Comparison of ENCODE assay signal across 9 mouse cellular contexts in the genomic region with DNA sequence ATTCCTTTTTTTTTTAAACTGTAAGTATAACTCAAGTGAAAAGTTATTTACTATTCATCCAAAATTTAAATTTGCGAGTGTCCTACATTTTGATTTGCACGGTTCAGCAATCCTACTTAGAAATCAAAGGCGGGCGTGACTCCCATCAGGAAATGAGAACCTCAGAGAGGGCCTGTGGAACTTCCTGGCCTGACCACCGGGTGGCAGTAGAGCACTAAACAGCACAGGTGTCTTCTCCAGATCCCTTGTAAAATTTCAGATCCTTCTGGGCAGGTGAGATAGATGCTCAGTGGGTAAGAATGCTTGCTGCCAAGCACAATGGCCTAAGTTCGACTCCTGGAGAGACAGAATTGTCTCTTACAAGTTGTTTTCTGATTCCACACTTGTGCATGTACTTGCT. TPM values are rescaled to one million over a fixed set of nuclear protein-coding genes. Genes with fewer than 3 reads are reported as not detected.
DNase-seq lines count a peak whose midpoint lies in the region; ATAC-seq and TF ChIP-seq lines count a peak whose summit lies in the region.
"Had no signal": no experiment of that assay in that cellular context is flagged by ENCODE, and none has a peak within 500 bp of the region (broad histone marks: within the 10 kb centered on the region; RNA-seq: fewer than 3 reads in every experiment).

No protein-coding gene starts in this region.

- H3K9ac ChIP-seq in kidney, embryonic 14.5 days (ENCODE audit: low read depth, low read length): no peak overlapping the region
- no peak overlapping the region for H3K9ac ChIP-seq in limb, embryonic 14.5 days (ENCODE audit: low read depth, low read length, severe bottlenecking)
- no peak overlapping the region for H3K9ac ChIP-seq in neural tube, embryonic 15.5 days (replicated peaks)

- peak; percentile 58; the same call in 1 of the 2 replicates for ATAC-seq in kidney, embryonic 14.5 days (ENCODE audit: low FRiP score, low TSS enrichment)
- ATAC-seq in limb, embryonic 14.5 days (ENCODE audit: low FRiP score, low read depth): no peak
- ATAC-seq in neural tube, embryonic 15.5 days (ENCODE audit: low FRiP score): peak; percentile 55; the same call in 1 of the 2 replicates

- no peaks in the 10 kb centered on the region for H3K79me3 ChIP-seq in C2C12 (ENCODE audit: low read depth)

- no peaks in the 10 kb centered on the region for H3K9me3 ChIP-seq in kidney, embryonic 14.5 days (ENCODE audit: control insufficient read depth, low read length)
- no peaks in the 10 kb centered on the region for H3K9me3 ChIP-seq in limb, embryonic 14.5 days (ENCODE audit: control insufficient read depth, low read length)
- H3K9me3 ChIP-seq in neural tube, embryonic 15.5 days (replicated peaks): no peaks in the 10 kb centered on the region

- no peak overlapping the region for H3K4me2 ChIP-seq in kidney, embryonic 14.5 days (replicated peaks; ENCODE audit: low read depth, low read length)
- H3K4me2 ChIP-seq in limb, embryonic 14.5 days (replicated peaks; ENCODE audit: low read depth, low read length, severe bottlenecking): no peak overlapping the region
- H3K4me2 ChIP-seq in neural tube, embryonic 15.5 days: no peak overlapping the region

- peak; percentile 51 for TF ChIP-seq CTCF in C2C12 (IDR thresholded peaks at IDR 0.05; ENCODE audit: control insufficient read depth, insufficient read depth, insufficient read length)

- no peak overlapping the region for H3K27ac ChIP-seq in kidney, embryonic 14.5 days (ENCODE audit: low read depth, low read length)
- no peak overlapping the region for H3K27ac ChIP-seq in limb, embryonic 14.5 days (replicated peaks; ENCODE audit: low read depth, low read length)
- H3K27ac ChIP-seq in neural tube, embryonic 15.5 days (replicated peaks): no peak overlapping the region

- TF ChIP-seq POLR2A in limb, embryonic 14.5 days (IDR thresholded peaks at IDR 0.05; ENCODE audit: borderline replicate concordance, extremely low read depth, insufficient read depth, insufficient read length): no peak

- DNase-seq in adrenal gland, adult 2 months: peak; percentile 81
- DNase-seq in embryo, embryonic 10.5 days (ENCODE audit: low spot score): peak; percentile 86
- DNase-seq in gastrocnemius, postnatal 25 days: peak; percentile 50
- DNase-seq in limb, embryonic 14.5 days (ENCODE audit: low spot score): peak; percentile 80
- DNase-seq in testis, postnatal 10 days (ENCODE audit: low spot score): peak; percentile 95

- H3K4me3 ChIP-seq in C2C12 (ENCODE audit: insufficient read depth, poor library complexity, severe bottlenecking): no peak overlapping the region
- H3K4me3 ChIP-seq in kidney, embryonic 14.5 days (ENCODE audit: low read length): no peak overlapping the region
- H3K4me3 ChIP-seq in limb, embryonic 14.5 days (replicated peaks; ENCODE audit: low read length): no peak overlapping the region
- H3K4me3 ChIP-seq in neural tube, embryonic 15.5 days (replicated peaks): no peak overlapping the region
- H3K4me3 ChIP-seq: erythroblast, embryonic 14.5 days had no signal

- no peaks in the 10 kb centered on the region for H3K79me2 ChIP-seq in C2C12 (ENCODE audit: control insufficient read depth, insufficient read depth)

- H3K4me1 ChIP-seq in kidney, embryonic 14.5 days (ENCODE audit: control insufficient read depth, insufficient read depth, low read length): no peaks in the 10 kb centered on the region
- H3K4me1 ChIP-seq in limb, embryonic 14.5 days (ENCODE audit: control insufficient read depth, insufficient read depth, low read length): 0 out of 2 replicates have a peak, but pooled peaks cover 3% of the 10 kb centered on the region
- no peaks in the 10 kb centered on the region for H3K4me1 ChIP-seq in neural tube, embryonic 15.5 days

- H3ac ChIP-seq in C2C12 (ENCODE audit: control insufficient read depth, insufficient read length, low read depth): no peak overlapping the region

- no peaks in the 10 kb centered on the region for H3K36me3 ChIP-seq in C2C12 (ENCODE audit: control insufficient read depth, insufficient read depth)
- no peaks in the 10 kb centered on the region for H3K36me3 ChIP-seq in kidney, embryonic 14.5 days (ENCODE audit: control insufficient read depth, insufficient read depth, low read length)
- no peaks in the 10 kb centered on the region for H3K36me3 ChIP-seq in limb, embryonic 14.5 days (ENCODE audit: control insufficient read depth, insufficient read depth, low read length)
- H3K36me3 ChIP-seq in neural tube, embryonic 15.5 days: no peaks in the 10 kb centered on the region

- 18% methylated on average over 6 of the region's 6 CpGs for whole genome bisulfite sequencing in kidney, embryonic 14.5 days
- WGBS in limb, embryonic 14.5 days: 18% methylated on average over 6 of the region's 6 CpGs
- WGBS in neural tube, embryonic 15.5 days: 22% methylated on average over 6 of the region's 6 CpGs

- H3K27me3 ChIP-seq in C2C12 (ENCODE audit: control insufficient read depth, insufficient read depth, insufficient read length): no peaks in the 10 kb centered on the region
- H3K27me3 ChIP-seq in kidney, embryonic 14.5 days (ENCODE audit: control insufficient read depth, insufficient read depth, low read length): no peaks in the 10 kb centered on the region
- H3K27me3 ChIP-seq in limb, embryonic 14.5 days (ENCODE audit: control insufficient read depth, insufficient read depth, low read length): no peaks in the 10 kb centered on the region
- H3K27me3 ChIP-seq in neural tube, embryonic 15.5 days (replicated peaks): no peaks in the 10 kb centered on the region

TF ChIP-seq in C2C12, 6 proteins besides CTCF, POLR2A, EP300 and RAD21:
- TF ChIP-seq MYOD1 (IDR thresholded peaks at IDR 0.05; ENCODE audit: control insufficient read depth, insufficient read length, low read depth): no peak
- no peak for TF ChIP-seq CEBPB (IDR thresholded peaks at IDR 0.05; ENCODE audit: low read depth)
- no peak for TF ChIP-seq MYOG (IDR thresholded peaks at IDR 0.05; ENCODE audit: control insufficient read depth, extremely low read depth, insufficient read length)
- no peak for TF ChIP-seq USF1 (IDR thresholded peaks at IDR 0.05; ENCODE audit: low read depth)
- TF ChIP-seq MAX (IDR thresholded peaks at IDR 0.05): no peak
- no peak for TF ChIP-seq FOSL1 (IDR thresholded peaks at IDR 0.05; ENCODE audit: insufficient read depth, low read length, poor library complexity, severe bottlenecking)
TF ChIP-seq in C2C12: peak in this region for 0.

RNA-seq across cellular contexts. Expression of a gene that starts 15.3 kb away (rescaled TPM):
- 5.3 TPM for polyA plus RNA-seq in C2C12 (2012; fragmentation: generic; extraction: Trizol)
- 10 to 100 TPM; 16.6 to 20.5 TPM for total RNA-seq in adrenal gland, adult 2 months (2021)
- polyA plus RNA-seq in adrenal gland, adult 2 months (2012; rRNA removed): 2.7 and 4.4 TPM in 2 replicates
- 1 to 10 TPM; 4.7 to 4.8 TPM for total RNA-seq in gastrocnemius, postnatal 25 days (2021)
- 9.6 and 15.7 TPM in 2 replicates for polyA plus RNA-seq in kidney, embryonic 14.5 days (2014; fragmentation: Nextera tagmentation; extraction: Ambion mirVana)
- polyA plus RNA-seq in limb, embryonic 14.5 days (2012; rRNA removed): 12.5 and 12.8 TPM in 2 replicates
- polyA plus RNA-seq in limb, embryonic 14.5 days (2014; fragmentation: Nextera tagmentation; extraction: Ambion mirVana): 19.6 and 20.6 TPM in 2 replicates
- polyA plus RNA-seq in neural tube, embryonic 15.5 days (2015; fragmentation: Nextera tagmentation; extraction: Ambion mirVana): 7.3 and 8.7 TPM in 2 replicates

RNA-seq across cellular contexts. Expression of a gene that starts 26.9 kb away (rescaled TPM):
- polyA plus RNA-seq in C2C12 (2012; fragmentation: generic; extraction: Trizol): 6.8 TPM
- 10 to 100 TPM; 17.9 to 61.5 TPM for total RNA-seq in adrenal gland, adult 2 months (2021)
- polyA plus RNA-seq in adrenal gland, adult 2 months (2012; rRNA removed): 93.2 and 164 TPM in 2 replicates
- 1 to 10 TPM; 4.6 to 5.2 TPM for total RNA-seq in gastrocnemius, postnatal 25 days (2021)
- 18.3 and 22.9 TPM in 2 replicates for polyA plus RNA-seq in kidney, embryonic 14.5 days (2014; fragmentation: Nextera tagmentation; extraction: Ambion mirVana)
- 20.6 and 30.0 TPM in 2 replicates for polyA plus RNA-seq in limb, embryonic 14.5 days (2012; rRNA removed)
- 21.0 and 24.1 TPM in 2 replicates for polyA plus RNA-seq in limb, embryonic 14.5 days (2014; fragmentation: Nextera tagmentation; extraction: Ambion mirVana)
- polyA plus RNA-seq in neural tube, embryonic 15.5 days (2015; fragmentation: Nextera tagmentation; extraction: Ambion mirVana): 25.3 and 25.4 TPM in 2 replicates

RNA-seq across cellular contexts. Expression of a gene that starts 40.1 kb away (rescaled TPM):
- polyA plus RNA-seq in C2C12 (2012; fragmentation: generic; extraction: Trizol): not detected
- total RNA-seq in adrenal gland, adult 2 months (2021): not detected
- not detected in 2 replicates for polyA plus RNA-seq in adrenal gland, adult 2 months (2012; rRNA removed)
- not detected for total RNA-seq in gastrocnemius, postnatal 25 days (2021)
- polyA plus RNA-seq in kidney, embryonic 14.5 days (2014; fragmentation: Nextera tagmentation; extraction: Ambion mirVana): not detected in 2 replicates
- polyA plus RNA-seq in limb, embryonic 14.5 days (2012; rRNA removed): not detected in 2 replicates
- not detected in 2 replicates for polyA plus RNA-seq in limb, embryonic 14.5 days (2014; fragmentation: Nextera tagmentation; extraction: Ambion mirVana)
- polyA plus RNA-seq in neural tube, embryonic 15.5 days (2015; fragmentation: Nextera tagmentation; extraction: Ambion mirVana): not detected in 2 replicates
- polyA plus RNA-seq: erythroblast, embryonic 14.5 days had no signal
